Mouse (Mus musculus): ENCODE results near the gene Plch2. TPM values are rescaled to one million over a fixed set of nuclear protein-coding genes. Genes with fewer than 3 reads are reported as not detected.

Gene Plch2
- polyA plus RNA-seq, 1 experiment from 2014 or later: 0.57 TPM

DNA sequence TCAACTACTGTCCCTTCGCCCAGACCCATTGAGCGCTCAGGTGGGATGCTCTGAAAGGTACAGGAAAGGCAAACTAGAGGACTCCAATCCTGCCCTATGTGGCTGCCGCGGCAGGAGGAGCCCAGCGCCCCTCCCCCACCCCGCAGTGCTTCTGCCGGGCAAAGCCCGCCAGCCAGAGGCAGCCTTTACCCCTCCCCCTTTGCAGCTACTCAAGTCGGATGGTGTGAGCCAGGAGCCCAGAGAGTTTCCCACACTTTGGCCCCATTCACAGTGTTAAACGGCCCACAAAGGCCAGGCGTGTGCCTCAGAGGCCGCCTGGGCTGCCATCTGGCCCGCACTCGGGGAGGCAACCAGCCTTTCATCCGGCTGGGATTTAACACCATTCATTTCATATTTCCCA lies 98.4 kb downstream of the Plch2 start:
- WGBS: under 1% methylated on average over 15 of the region's 15 CpGs
- Histone ChIP-seq H3K27me3 (ENCODE audit: low read depth, poor library complexity, severe bottlenecking) (peaks cover 100% of the 10 kb centered on the region), H3K4me1 (peaks cover 100% of the 10 kb centered on the region), H3K36me3 (peaks cover 22% of the 10 kb centered on the region), H3K9me3 (replicated peaks) (no peaks in the 10 kb centered on the region), H3K27ac (replicated peaks) (peak overlapping the region; percentile 97), H3K4me3 (peak overlapping the region; percentile 87)
- DNase-seq (ENCODE audit: low spot score): peak; percentile 92

- H3K4me3 ChIP-seq: peak overlapping the region; percentile 87
- H3K27me3 ChIP-seq (ENCODE audit: low read depth, poor library complexity, severe bottlenecking): peaks cover 100% of the 10 kb centered on the region
- H3K36me3 ChIP-seq: peaks cover 15% of the 10 kb centered on the region
- H3K9me3 ChIP-seq (replicated peaks): no peaks in the 10 kb centered on the region
- H3K27ac ChIP-seq (replicated peaks): peak overlapping the region; percentile 97
- H3K4me1 ChIP-seq: peaks cover 100% of the 10 kb centered on the region
- no peak for DNase-seq (ENCODE audit: low spot score)
- 38% methylated on average over 13 of the region's 13 CpGs for WGBS
Observed at GRCm38 (mm10) chr4:154957289-154957993, 99.1 kb downstream of the Plch2 start.

GRCm38 (mm10) chr4:154956604-154957003 lies 100.0 kb downstream of the Plch2 start:
- Histone ChIP-seq H3K36me3 (peaks cover 7% of the 10 kb centered on the region), H3K9me3 (replicated peaks) (no peaks in the 10 kb centered on the region), H3K27me3 (ENCODE audit: low read depth, poor library complexity, severe bottlenecking) (peaks cover 100% of the 10 kb centered on the region), H3K4me1 (peaks cover 100% of the 10 kb centered on the region), H3K27ac (replicated peaks) (peak overlapping the region; percentile 97), H3K4me3 (peak overlapping the region; percentile 87; the same call in 1 of the 2 replicates)
- WGBS: 21% methylated on average over 9 of the region's 9 CpGs
- no peak for DNase-seq (ENCODE audit: low spot score)

DNA sequence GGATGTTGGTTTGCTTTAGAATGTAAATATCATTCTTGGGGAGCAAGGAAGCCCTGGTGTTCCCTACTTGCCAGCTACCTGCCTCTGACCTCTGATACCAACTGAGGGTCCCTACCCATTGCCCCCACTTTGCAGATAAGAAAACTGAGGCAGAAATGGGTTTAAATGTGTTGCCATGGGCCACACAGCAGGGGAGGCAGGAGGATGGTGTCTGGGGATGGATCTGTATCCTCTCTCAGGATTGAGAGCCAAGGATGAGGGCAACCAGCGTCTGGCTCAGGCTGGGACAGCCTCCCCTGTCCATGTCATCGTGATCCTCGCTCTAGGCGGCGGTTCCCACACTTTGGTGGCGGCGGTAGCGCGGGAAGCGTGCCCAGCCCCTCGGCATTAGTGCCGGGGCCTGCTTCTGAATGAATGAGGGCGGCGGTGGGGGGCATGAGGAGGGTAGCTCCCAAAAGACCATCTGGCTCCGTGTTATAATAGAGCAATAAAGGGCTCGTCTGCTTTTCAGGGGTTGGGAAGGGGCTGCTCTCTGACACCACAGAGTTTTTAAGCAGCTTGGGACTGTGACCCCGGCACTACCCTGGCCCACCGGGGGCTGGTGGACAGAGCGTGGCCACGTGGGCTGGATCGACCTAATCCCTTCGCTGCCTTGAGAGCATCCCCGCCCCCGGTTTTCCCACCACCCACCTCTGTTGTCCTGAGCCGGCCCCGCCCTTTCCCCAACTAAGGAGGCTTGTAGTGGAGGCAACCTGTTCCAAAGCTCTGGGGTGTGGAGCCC lies 103.9 kb downstream of the Plch2 start:
- under 1% methylated on average over 26 of the region's 26 CpGs for WGBS
- H3K27ac ChIP-seq (replicated peaks): peak overlapping the region; percentile 92
- peaks cover 91% of the 10 kb centered on the region for H3K27me3 ChIP-seq (ENCODE audit: low read depth, poor library complexity, severe bottlenecking)
- peak; percentile 93 for DNase-seq (ENCODE audit: low spot score)
- peak overlapping the region; percentile 41 for H3K4me3 ChIP-seq
- no peaks in the 10 kb centered on the region for H3K36me3 ChIP-seq
- no peaks in the 10 kb centered on the region for H3K9me3 ChIP-seq (replicated peaks)
- peaks cover 98% of the 10 kb centered on the region for H3K4me1 ChIP-seq

- Histone ChIP-seq H3K27me3 (ENCODE audit: low read depth, poor library complexity, severe bottlenecking) (peaks cover 60% of the 10 kb centered on the region), H3K9me3 (replicated peaks) (no peaks in the 10 kb centered on the region), H3K27ac (replicated peaks) (peak overlapping the region; percentile 92), H3K4me1 (peaks cover 96% of the 10 kb centered on the region), H3K36me3 (no peaks in the 10 kb centered on the region), H3K4me3 (peak overlapping the region; percentile 39)
- peak; percentile 86 for DNase-seq (ENCODE audit: low spot score)
- WGBS: 7% methylated on average over 16 of the region's 16 CpGs
Observed at GRCm38 (mm10) chr4:154949589-154949982, 107.0 kb downstream of the Plch2 start.

- no peak for DNase-seq (ENCODE audit: low spot score)
- no peaks in the 10 kb centered on the region for H3K9me3 ChIP-seq (replicated peaks)
- H3K36me3 ChIP-seq: no peaks in the 10 kb centered on the region
- H3K27me3 ChIP-seq (ENCODE audit: low read depth, poor library complexity, severe bottlenecking): peaks cover 55% of the 10 kb centered on the region
- 48% methylated on average over 6 of the region's 6 CpGs for WGBS
- peak overlapping the region; percentile 92 for H3K27ac ChIP-seq (replicated peaks)
- peaks cover 92% of the 10 kb centered on the region for H3K4me1 ChIP-seq
- H3K4me3 ChIP-seq: peak overlapping the region; percentile 39
Observed at GRCm38 (mm10) chr4:154948940-154949588, 107.5 kb downstream of the Plch2 start.

GRCm38 (mm10) chr4:154948066-154948939 lies 108.3 kb downstream of the Plch2 start:
- Histone ChIP-seq H3K4me3 (peak overlapping the region; percentile 39), H3K27me3 (ENCODE audit: low read depth, poor library complexity, severe bottlenecking) (peaks cover 47% of the 10 kb centered on the region), H3K27ac (replicated peaks) (peak overlapping the region; percentile 92), H3K36me3 (no peaks in the 10 kb centered on the region), H3K4me1 (peaks cover 92% of the 10 kb centered on the region), H3K9me3 (replicated peaks) (no peaks in the 10 kb centered on the region)
- 42% methylated on average over 14 of the region's 14 CpGs for WGBS
- peak; percentile 81 for DNase-seq (ENCODE audit: low spot score)

GRCm38 (mm10) chr4:154946319-154946718 lies 110.3 kb downstream of the Plch2 start:
- Histone ChIP-seq H3K4me3 (peak overlapping the region; percentile 51), H3K27me3 (ENCODE audit: low read depth, poor library complexity, severe bottlenecking) (peaks cover 27% of the 10 kb centered on the region), H3K9me3 (replicated peaks) (0 out of 2 replicates have a peak, but pooled peaks cover 7% of the 10 kb centered on the region), H3K36me3 (no peaks in the 10 kb centered on the region), H3K27ac (replicated peaks) (peak overlapping the region; percentile 84), H3K4me1 (peaks cover 72% of the 10 kb centered on the region)
- peak; percentile 89 for DNase-seq (ENCODE audit: low spot score)
- 3% methylated on average over 8 of the region's 8 CpGs for WGBS

DNA sequence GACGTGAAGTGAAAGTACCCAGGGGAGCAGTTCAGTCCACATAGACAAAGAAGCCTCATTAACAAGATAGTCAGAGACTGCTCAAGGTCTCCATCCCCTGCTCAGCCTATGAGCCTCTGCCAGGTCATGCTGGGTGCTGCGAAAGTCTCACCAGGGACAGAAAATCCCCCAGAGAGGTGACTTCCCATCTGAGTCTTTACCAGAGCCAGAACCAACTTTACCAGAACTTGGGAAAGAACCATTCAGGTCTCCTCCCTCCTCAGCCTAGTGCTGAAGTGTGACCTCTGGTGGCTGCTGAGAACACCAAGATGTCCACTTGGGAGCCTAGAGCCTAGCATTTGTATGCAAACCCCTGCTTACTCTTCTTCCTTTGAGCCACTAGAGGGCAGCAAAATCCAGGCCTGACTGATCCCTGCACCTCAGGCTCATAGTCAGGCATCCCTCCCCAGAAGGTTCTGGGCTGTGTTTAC lies 112.4 kb downstream of the Plch2 start:
- 30% methylated on average over 2 of the region's 2 CpGs for WGBS
- H3K4me1 ChIP-seq: peaks cover 50% of the 10 kb centered on the region
- H3K9me3 ChIP-seq (replicated peaks): 0 out of 2 replicates have a peak, but pooled peaks cover 7% of the 10 kb centered on the region
- no peaks in the 10 kb centered on the region for H3K36me3 ChIP-seq
- H3K27ac ChIP-seq (replicated peaks): peak overlapping the region; percentile 61
- H3K4me3 ChIP-seq: peak overlapping the region; percentile 28; the same call in 1 of the 2 replicates
- peak; percentile 78 for DNase-seq (ENCODE audit: low spot score)
- peaks cover 6% of the 10 kb centered on the region; the same call in 1 of the 2 replicates for H3K27me3 ChIP-seq (ENCODE audit: low read depth, poor library complexity, severe bottlenecking)

GRCm38 (mm10) chr4:154943323-154944039 lies 113.1 kb downstream of the Plch2 start:
- peak overlapping the region; percentile 28; the same call in 1 of the 2 replicates for H3K4me3 ChIP-seq
- peak overlapping the region; percentile 61 for H3K27ac ChIP-seq (replicated peaks)
- no peaks in the 10 kb centered on the region for H3K36me3 ChIP-seq
- 0 out of 2 replicates have a peak, but pooled peaks cover 7% of the 10 kb centered on the region for H3K9me3 ChIP-seq (replicated peaks)
- no peaks in the 10 kb centered on the region for H3K27me3 ChIP-seq (ENCODE audit: low read depth, poor library complexity, severe bottlenecking)
- DNase-seq (ENCODE audit: low spot score): no peak
- 91% methylated on average over 6 of the region's 6 CpGs for WGBS
- peaks cover 44% of the 10 kb centered on the region for H3K4me1 ChIP-seq

- H3K4me3 ChIP-seq: no peak overlapping the region
- H3K36me3 ChIP-seq: no peaks in the 10 kb centered on the region
- DNase-seq (ENCODE audit: low spot score): no peak
- 0 out of 2 replicates have a peak, but pooled peaks cover 7% of the 10 kb centered on the region for H3K9me3 ChIP-seq (replicated peaks)
- no peak overlapping the region for H3K27ac ChIP-seq (replicated peaks)
- peaks cover 38% of the 10 kb centered on the region for H3K4me1 ChIP-seq
- 89% methylated on average over 10 of the region's 10 CpGs for WGBS
- H3K27me3 ChIP-seq (ENCODE audit: low read depth, poor library complexity, severe bottlenecking): no peaks in the 10 kb centered on the region
Observed at GRCm38 (mm10) chr4:154942632-154943322, 113.8 kb downstream of the Plch2 start.
